Mouse (Mus musculus) stomach, embryonic 16.5 days (tissue): Measurements from ENCODE around the gene Ric1. TPM values are rescaled to one million over a fixed set of nuclear protein-coding genes. Genes with fewer than 3 reads are reported as not detected.

Experiments
- polyA plus RNA-seq: library from polyadenylated mRNA; unstranded; fragments of >200 nt; fragmentation: Nextera tagmentation; extraction: Ambion mirVana; gene quantifications from 2 replicates; pipeline ENCODE4 v1.2.1, GENCODE M21; 2015

Ric1 gene
- polyA plus RNA-seq, 1 experiment from 2014 or later, result 11.6 TPM

Other genes with a start within 250 kb of the Ric1 start
- 4.8 and 8.8 TPM in 2 replicates for gene Insl6, start 196.9 kb upstream of the Ric1 start, polyA plus RNA-seq
- 0.44 TPM in 1 of 2 replicates, not detected in the other for gene Rln1, start 187.6 kb upstream of the Ric1 start, polyA plus RNA-seq
- 91.4 and 95.4 TPM in 2 replicates for gene Plgrkt, start 154.9 kb upstream of the Ric1 start, polyA plus RNA-seq
- gene Cd274, start 154.8 kb upstream of the Ric1 start, polyA plus RNA-seq, result 0.28 and 0.45 TPM in 2 replicates
- gene Pdcd1lg2, start 111.4 kb upstream of the Ric1 start, polyA plus RNA-seq, result not detected in 2 replicates
- 17.2 and 17.9 TPM in 2 replicates for gene Ermp1, start 126.1 kb downstream of the Ric1 start, polyA plus RNA-seq
- gene Mlana, start 175.5 kb downstream of the Ric1 start, polyA plus RNA-seq, result not detected in 2 replicates